Mouse (Mus musculus) hindbrain, embryonic 12.5 days (tissue): ENCODE data around the gene Mroh7. TPM values are rescaled to one million over a fixed set of nuclear protein-coding genes. Genes with fewer than 3 reads are reported as not detected.

Experiments
- ATAC-seq: fragments of 200-750 bp; cut with Nextera tagmentation; 2 replicates; pipeline ENCODE4 v1.8.0; 2017; ENCODE audit warnings: moderate TSS enrichment; ENCODE audit not compliant: low FRiP score
- H3K27ac ChIP-seq: fragments of 300-500 bp; sonication (generic); 2 replicates; pipeline ENCODE4 v1.5.1; 2016; ENCODE audit warnings: mild to moderate bottlenecking
- H3K27me3 ChIP-seq: fragments of 300-500 bp; sonication (generic); 2 replicates; pipeline ENCODE4 v1.6.1; 2016; ENCODE audit warnings: mild to moderate bottlenecking
- H3K36me3 ChIP-seq: fragments of 300-500 bp; sonication (generic); 2 replicates; pipeline ENCODE4 v1.6.1; 2016; ENCODE audit warnings: mild to moderate bottlenecking
- H3K4me1 ChIP-seq: fragments of 300-500 bp; sonication (generic); 2 replicates; pipeline ENCODE4 v1.6.1; 2016
- H3K4me2 ChIP-seq: fragments of 300-500 bp; sonication (generic); replicated peaks from 2 replicates; pipeline ENCODE4 v1.6.1; 2016; ENCODE audit warnings: mild to moderate bottlenecking
- H3K4me3 ChIP-seq: fragments of 300-500 bp; sonication (generic); 2 replicates; pipeline ENCODE4 v1.5.1; 2016; ENCODE audit warnings: mild to moderate bottlenecking
- H3K9ac ChIP-seq: fragments of 300-500 bp; sonication (generic); 2 replicates; pipeline ENCODE4 v1.6.1; 2016; ENCODE audit warnings: mild to moderate bottlenecking, moderate library complexity
- H3K9me3 ChIP-seq: fragments of 300-500 bp; sonication (generic); replicated peaks from 2 replicates; pipeline ENCODE4 v1.6.1; 2016; ENCODE audit warnings: mild to moderate bottlenecking
- WGBS: fragments of 180-500 bp; shearing (Covaris S2); methylation state at CpG from one replicate; pipeline ENCODE4 v1.1.7; 2016; 5-methylcytosine and 5-hydroxymethylcytosine counted together
- polyA plus RNA-seq: library from polyadenylated mRNA; unstranded; fragments of >200 nt; fragmentation: Nextera tagmentation; extraction: Ambion mirVana; gene quantifications from 2 replicates; pipeline ENCODE4 v1.2.1, GENCODE M21; 2016

Mroh7 gene
- polyA plus RNA-seq, 1 experiment from 2014 or later = 0.81 TPM

- Histone ChIP-seq H3K4me2 (peak within 1 kb of the TSS; percentile 81), H3K27ac (peak within 1 kb of the TSS; percentile 55), H3K27me3 (peaks cover 12% of the 10 kb centered on the region), H3K4me1 (peaks cover 8% of the 10 kb centered on the region), H3K9ac (peak within 1 kb of the TSS; percentile 78), H3K9me3 (no peaks in the 10 kb centered on the region), H3K36me3 (peaks cover 11% of the 10 kb centered on the region), H3K4me3 (peak within 1 kb of the TSS; percentile 56)
- WGBS = 4% methylated on average over 40 of the region's 40 CpGs
- peak; percentile 96 for ATAC-seq
Measured at GRCm38 (mm10) chr4:106650833-106651527, 79.7 kb downstream of the Mroh7 start, which contains the start of gene Pars2. Pars2 (plus strand) TSS chr4:106651069.

- Histone ChIP-seq H3K27me3 (peaks cover 19% of the 10 kb centered on the region), H3K9me3 (no peaks in the 10 kb centered on the region), H3K4me2 (no peak overlapping the region), H3K36me3 (no peaks in the 10 kb centered on the region), H3K9ac (no peak overlapping the region), H3K27ac (no peak overlapping the region), H3K4me3 (no peak overlapping the region), H3K4me1 (peaks cover 15% of the 10 kb centered on the region)
- 82% methylated on average over 6 of the region's 6 CpGs for WGBS
- no peak for ATAC-seq
Measured at GRCm38 (mm10) chr4:106647137-106647536, 83.6 kb downstream of the Mroh7 start.

DNA sequence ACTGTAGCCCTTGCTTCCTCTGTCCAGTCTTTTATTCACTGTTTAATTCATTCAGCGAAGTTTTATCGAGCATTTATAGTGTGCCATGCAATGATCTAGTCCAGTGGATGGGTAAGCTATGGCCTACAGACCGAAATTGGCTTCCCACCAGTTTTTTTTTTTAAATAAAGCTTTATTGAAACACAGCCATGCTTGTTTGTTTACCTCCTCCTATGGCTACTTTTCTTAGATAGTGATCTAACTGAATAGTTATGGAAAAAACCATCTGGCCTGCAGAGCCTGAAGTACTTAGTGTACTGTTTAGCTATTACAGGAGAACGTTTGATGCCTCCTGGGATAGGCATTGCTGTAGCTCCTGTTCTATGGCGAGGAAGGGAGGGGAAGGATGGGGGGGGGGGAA lies 84.9 kb downstream of the Mroh7 start:
- H3K4me2 ChIP-seq = no peak overlapping the region
- 74% methylated on average over 5 of the region's 5 CpGs for WGBS
- no peak overlapping the region for H3K9ac ChIP-seq
- H3K27ac ChIP-seq = no peak overlapping the region
- H3K9me3 ChIP-seq = no peaks in the 10 kb centered on the region
- peaks cover 19% of the 10 kb centered on the region for H3K27me3 ChIP-seq
- H3K36me3 ChIP-seq = no peaks in the 10 kb centered on the region
- H3K4me3 ChIP-seq = no peak overlapping the region
- no peak for ATAC-seq
- peaks cover 8% of the 10 kb centered on the region for H3K4me1 ChIP-seq

- Histone ChIP-seq H3K9ac (no peak overlapping the region), H3K36me3 (no peaks in the 10 kb centered on the region), H3K9me3 (0 out of 2 replicates have a peak, but pooled peaks cover 3% of the 10 kb centered on the region), H3K4me2 (no peak overlapping the region), H3K27ac (no peak overlapping the region), H3K4me3 (no peak overlapping the region), H3K4me1 (peaks cover 8% of the 10 kb centered on the region), H3K27me3 (peaks cover 19% of the 10 kb centered on the region)
- 79% methylated on average over 6 of the region's 6 CpGs for WGBS
- no peak for ATAC-seq
Measured at GRCm38 (mm10) chr4:106644218-106644610, 86.5 kb downstream of the Mroh7 start.

GRCm38 (mm10) chr4:106643483-106644217 lies 87.1 kb downstream of the Mroh7 start:
- H3K27me3 ChIP-seq = peaks cover 13% of the 10 kb centered on the region
- H3K4me1 ChIP-seq = peaks cover 8% of the 10 kb centered on the region
- no peaks in the 10 kb centered on the region for H3K36me3 ChIP-seq
- H3K4me3 ChIP-seq = no peak overlapping the region
- no peak for ATAC-seq
- no peak overlapping the region for H3K27ac ChIP-seq
- H3K4me2 ChIP-seq = no peak overlapping the region
- 0 out of 2 replicates have a peak, but pooled peaks cover 3% of the 10 kb centered on the region for H3K9me3 ChIP-seq
- 44% methylated on average over 8 of the region's 8 CpGs for WGBS
- H3K9ac ChIP-seq = no peak overlapping the region

GRCm38 (mm10) chr4:106634086-106634479 lies 96.6 kb downstream of the Mroh7 start:
- Histone ChIP-seq H3K9ac (no peak overlapping the region), H3K4me1 (peaks cover 21% of the 10 kb centered on the region), H3K27me3 (peaks cover 3% of the 10 kb centered on the region; the same call in 1 of the 2 replicates), H3K4me3 (no peak overlapping the region), H3K4me2 (no peak overlapping the region), H3K9me3 (no peaks in the 10 kb centered on the region), H3K36me3 (no peaks in the 10 kb centered on the region), H3K27ac (peak overlapping the region; percentile 71; the same call in 1 of the 2 replicates)
- WGBS = 54% methylated on average over 8 of the region's 9 CpGs
- ATAC-seq = no peak

- 0 out of 2 replicates have a peak, but pooled peaks have one; percentile 32 for ATAC-seq
- Histone ChIP-seq H3K4me1 (peaks cover 21% of the 10 kb centered on the region), H3K9ac (no peak overlapping the region), H3K4me3 (no peak overlapping the region), H3K27me3 (peaks cover 3% of the 10 kb centered on the region; the same call in 1 of the 2 replicates), H3K27ac (peak overlapping the region; percentile 71), H3K36me3 (no peaks in the 10 kb centered on the region), H3K9me3 (no peaks in the 10 kb centered on the region), H3K4me2 (no peak overlapping the region)
- 27% methylated on average over 8 of the region's 8 CpGs for WGBS
Measured at GRCm38 (mm10) chr4:106633281-106634085, 97.2 kb downstream of the Mroh7 start.

DNA sequence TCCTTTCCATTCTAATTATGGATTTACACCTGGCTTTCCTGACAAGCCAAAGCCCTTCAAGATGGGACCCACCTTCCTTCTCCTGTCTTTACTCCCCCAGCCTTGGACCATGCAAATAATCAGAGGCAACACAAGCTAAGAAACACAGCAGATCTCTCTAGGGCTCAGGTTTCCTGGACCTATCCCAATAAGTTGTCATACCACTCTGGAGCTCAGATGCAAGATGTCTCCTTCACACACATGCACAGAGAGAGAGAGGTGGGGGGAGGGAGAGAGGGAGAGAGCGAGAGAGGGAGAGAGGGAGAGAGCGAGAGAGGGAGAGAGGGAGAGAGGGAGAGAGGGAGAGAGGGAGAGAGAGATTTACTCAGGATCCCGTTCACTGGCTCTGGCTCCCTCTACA lies 98.4 kb downstream of the Mroh7 start:
- Histone ChIP-seq H3K4me1 (peaks cover 21% of the 10 kb centered on the region), H3K27me3 (peaks cover 3% of the 10 kb centered on the region; the same call in 1 of the 2 replicates), H3K9ac (no peak overlapping the region), H3K27ac (no peak overlapping the region), H3K36me3 (no peaks in the 10 kb centered on the region), H3K4me3 (no peak overlapping the region), H3K9me3 (no peaks in the 10 kb centered on the region), H3K4me2 (no peak overlapping the region)
- WGBS = 50% methylated on average over 1 of the region's 3 CpGs
- ATAC-seq = no peak

Other genes with a start within 250 kb of the Mroh7 start
- 0.08 TPM in 1 of 2 replicates, not detected in the other for gene Bsnd, start 238.6 kb downstream of the Mroh7 start, polyA plus RNA-seq
- 6.9 and 7.3 TPM in 2 replicates for gene Dhcr24, start 169.9 kb downstream of the Mroh7 start, polyA plus RNA-seq
- 0.29 and 0.70 TPM in 2 replicates for gene Lexm, start 113.7 kb downstream of the Mroh7 start, polyA plus RNA-seq
- gene Ttc22, start 108.5 kb downstream of the Mroh7 start, polyA plus RNA-seq = 0.68 and 0.83 TPM in 2 replicates
- 10.6 and 11.7 TPM in 2 replicates for gene Pars2, start 79.9 kb downstream of the Mroh7 start, polyA plus RNA-seq
- gene Ttc4, start 52.0 kb downstream of the Mroh7 start, polyA plus RNA-seq = 97.6 and 99.6 TPM in 2 replicates
- not detected in 2 replicates for gene Fam151a, start 3.0 kb upstream of the Mroh7 start, polyA plus RNA-seq
- 2.4 TPM in 2 replicates for gene Acot11, start 74.1 kb upstream of the Mroh7 start, polyA plus RNA-seq
- 285 and 302 TPM in 2 replicates for gene Ssbp3, start 179.8 kb upstream of the Mroh7 start, polyA plus RNA-seq